Mouse (Mus musculus) embryonic facial prominence, embryonic 14.5 days (tissue): Measurements from ENCODE around the gene Ctrb1. TPM values are rescaled to one million over a fixed set of nuclear protein-coding genes. Genes with fewer than 3 reads are reported as not detected.

Source experiments
- ATAC-seq: fragments of 200-750 bp; cut with Nextera tagmentation; 2 replicates; pipeline ENCODE4 v1.8.0; 2017; ENCODE audit warnings: low read depth, moderate number of reproducible peaks, moderate TSS enrichment
- DNase-seq: peaks from one replicate; pipeline ENCODE4 v3.0.0-alpha.2; 2015; ENCODE audit warnings: low spot score
- H3K27ac ChIP-seq: fragments of 300-500 bp; sonication (generic); replicated peaks from 2 replicates; pipeline ENCODE4 v1.5.1; 2014; ENCODE audit warnings: low read depth, mild to moderate bottlenecking, low read length, moderate library complexity
- H3K27me3 ChIP-seq: fragments of 300-500 bp; sonication (generic); replicated peaks from 2 replicates; pipeline ENCODE4 v1.6.1; 2014; ENCODE audit warnings: low read length; ENCODE audit not compliant: control insufficient read depth, insufficient read depth
- H3K36me3 ChIP-seq: fragments of 300-500 bp; sonication (generic); 2 replicates; pipeline ENCODE4 v1.6.1; 2014; ENCODE audit warnings: low read length, mixed read lengths; ENCODE audit not compliant: control insufficient read depth, insufficient read depth
- H3K4me1 ChIP-seq: fragments of 300-500 bp; sonication (generic); 2 replicates; pipeline ENCODE4 v1.6.1; 2014; ENCODE audit warnings: antibody characterized with exemption, low read length; ENCODE audit not compliant: control insufficient read depth, insufficient read depth
- H3K4me2 ChIP-seq: fragments of 300-500 bp; sonication (generic); 2 replicates; pipeline ENCODE4 v1.6.1; 2014; ENCODE audit warnings: low read depth, mild to moderate bottlenecking, low read length, moderate library complexity, mixed read lengths
- H3K4me3 ChIP-seq: fragments of 300-500 bp; sonication (generic); 2 replicates; pipeline ENCODE4 v1.5.1; 2014; ENCODE audit warnings: low read depth, mild to moderate bottlenecking, low read length
- H3K9ac ChIP-seq: fragments of 300-500 bp; sonication (generic); 2 replicates; pipeline ENCODE4 v1.6.1; 2014; ENCODE audit warnings: low read depth, mild to moderate bottlenecking, low read length, moderate library complexity, mixed read lengths
- H3K9me3 ChIP-seq: fragments of 300-500 bp; sonication (generic); 2 replicates; pipeline ENCODE4 v1.6.1; 2016; ENCODE audit warnings: low read length; ENCODE audit not compliant: control insufficient read depth
- WGBS: fragments of 180-500 bp; shearing (Covaris S2); extraction: QIAGEN DNeasy Blood & Tissue Kit; methylation state at CpG from one replicate; pipeline ENCODE4 v1.1.7; 2014; 5-methylcytosine and 5-hydroxymethylcytosine counted together
- polyA plus RNA-seq: library from polyadenylated mRNA; unstranded; fragments of >200 nt; fragmentation: Nextera tagmentation; extraction: Ambion mirVana; gene quantifications from 2 replicates; pipeline ENCODE4 v1.2.1, GENCODE M21; 2014

Ctrb1 gene
- polyA plus RNA-seq, 1 experiment from 2014 or later = not detected

DNA sequence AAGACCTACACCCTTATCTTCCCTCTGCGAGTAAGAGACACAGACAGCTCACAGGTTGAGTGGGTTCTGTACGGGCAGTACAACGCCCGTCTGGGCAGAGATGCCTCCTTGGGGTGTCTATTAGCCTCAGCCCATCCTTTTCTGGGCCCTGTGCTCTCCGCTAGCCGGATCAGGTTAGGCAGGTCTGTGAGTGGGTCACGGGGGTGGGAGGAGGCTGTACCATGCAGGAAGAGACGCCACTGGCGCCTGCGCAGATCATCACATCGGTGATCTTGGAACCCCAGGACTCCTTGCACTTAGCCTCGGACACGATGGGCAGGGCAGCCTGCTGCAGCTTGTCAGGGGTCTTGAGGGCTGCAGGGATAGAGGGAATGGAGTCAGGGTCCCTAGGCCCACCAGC is 3.9 kb downstream of the Ctrb1 start:
- no peaks in the 10 kb centered on the region for H3K27me3 ChIP-seq
- no peaks in the 10 kb centered on the region for H3K9me3 ChIP-seq
- ATAC-seq = no peak
- 75% methylated on average over 12 of the region's 13 CpGs for WGBS
- no peak overlapping the region for H3K27ac ChIP-seq
- H3K4me1 ChIP-seq = no peaks in the 10 kb centered on the region
- H3K36me3 ChIP-seq = no peaks in the 10 kb centered on the region
- DNase-seq = no peak
- H3K4me2 ChIP-seq = no peak overlapping the region
- no peak overlapping the region for H3K9ac ChIP-seq
- no peak overlapping the region for H3K4me3 ChIP-seq

DNA sequence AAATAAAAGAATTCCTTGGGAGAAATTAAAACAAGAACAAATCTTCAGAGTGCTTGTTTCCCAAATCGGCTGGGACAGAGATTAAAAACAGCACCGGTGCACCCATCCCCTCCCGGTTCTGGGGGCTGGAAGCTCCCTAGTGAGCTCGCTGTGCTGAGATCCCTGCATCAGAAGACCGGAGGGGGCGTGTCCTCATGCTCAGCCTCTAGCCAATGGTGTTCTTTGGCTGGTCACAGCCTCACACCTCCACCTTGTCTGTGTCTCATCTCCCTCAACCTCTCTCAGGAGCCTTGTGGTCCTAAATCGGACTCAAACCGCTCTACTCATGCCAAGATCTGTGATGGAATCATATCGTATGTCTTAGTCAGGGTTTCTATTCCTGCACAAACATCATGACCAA is 8.3 kb downstream of the Ctrb1 start:
- WGBS = 31% methylated on average over 9 of the region's 9 CpGs
- Histone ChIP-seq H3K4me2 (no peak overlapping the region), H3K4me3 (no peak overlapping the region), H3K4me1 (no peaks in the 10 kb centered on the region), H3K27me3 (no peaks in the 10 kb centered on the region), H3K36me3 (no peaks in the 10 kb centered on the region), H3K9me3 (no peaks in the 10 kb centered on the region), H3K27ac (no peak overlapping the region), H3K9ac (no peak overlapping the region)
- ATAC-seq (no peak), DNase-seq (no peak)

DNA sequence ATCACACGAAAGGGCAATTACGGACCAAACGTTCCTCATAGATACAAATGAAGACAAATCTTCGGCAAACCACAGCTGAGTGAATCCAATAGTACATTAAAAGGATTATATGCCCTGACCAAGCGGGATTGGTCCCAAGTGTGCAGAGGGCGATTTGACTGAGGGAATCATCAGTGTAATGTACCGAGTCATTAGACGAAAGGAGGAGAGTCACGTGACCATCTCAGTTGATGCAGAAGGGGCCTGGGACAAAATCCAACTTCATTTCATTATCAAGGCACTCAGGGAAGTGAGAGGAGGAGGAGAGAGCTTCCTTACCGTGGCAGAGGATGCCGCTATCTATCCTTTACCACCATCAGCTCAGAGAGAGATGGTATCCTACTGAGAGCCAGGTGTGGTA is 9.7 kb downstream of the Ctrb1 start:
- Histone ChIP-seq H3K27me3 (no peaks in the 10 kb centered on the region), H3K4me3 (no peak overlapping the region), H3K27ac (no peak overlapping the region), H3K4me2 (no peak overlapping the region), H3K4me1 (no peaks in the 10 kb centered on the region), H3K9ac (no peak overlapping the region), H3K36me3 (no peaks in the 10 kb centered on the region), H3K9me3 (peaks cover 5% of the 10 kb centered on the region; the same call in 1 of the 2 replicates)
- no peak for ATAC-seq
- DNase-seq = no peak
- WGBS = 76% methylated on average over 11 of the region's 11 CpGs

DNA sequence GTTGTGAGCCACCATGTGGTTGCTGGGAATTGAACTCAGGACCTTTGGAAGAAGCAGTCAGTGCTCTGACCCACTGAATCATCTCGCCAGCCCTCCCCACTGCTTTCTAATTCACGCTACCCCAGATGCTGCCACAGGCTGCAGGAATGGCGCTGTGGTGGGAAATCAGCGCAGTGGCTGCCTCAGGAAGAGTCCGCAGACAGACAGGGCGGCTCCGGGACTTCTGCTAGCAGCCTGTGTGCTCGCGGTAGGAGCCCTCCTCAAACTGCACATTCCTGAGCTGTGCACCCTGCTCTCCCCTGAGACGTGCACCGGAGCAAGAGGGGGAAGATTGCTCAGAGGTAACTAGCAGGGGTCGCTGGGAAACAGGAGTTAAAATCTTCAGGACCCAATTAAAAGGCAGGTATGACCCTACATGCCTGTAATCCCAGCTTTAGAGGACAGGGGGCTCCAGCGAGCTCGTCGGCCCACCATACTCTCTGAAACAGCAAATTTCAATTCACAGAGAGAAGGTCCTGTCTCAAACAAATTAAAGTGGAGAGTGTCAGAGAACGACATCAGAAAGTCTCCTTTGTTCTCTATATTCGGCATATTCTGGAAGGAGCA is 10.3 kb downstream of the Ctrb1 start:
- Histone ChIP-seq H3K9ac (no peak overlapping the region), H3K4me2 (no peak overlapping the region), H3K4me1 (no peaks in the 10 kb centered on the region), H3K27me3 (no peaks in the 10 kb centered on the region), H3K4me3 (no peak overlapping the region), H3K27ac (no peak overlapping the region), H3K9me3 (peaks cover 5% of the 10 kb centered on the region; the same call in 1 of the 2 replicates), H3K36me3 (no peaks in the 10 kb centered on the region)
- DNase-seq = no peak
- no peak for ATAC-seq
- 37% methylated on average over 17 of the region's 17 CpGs for WGBS

DNA sequence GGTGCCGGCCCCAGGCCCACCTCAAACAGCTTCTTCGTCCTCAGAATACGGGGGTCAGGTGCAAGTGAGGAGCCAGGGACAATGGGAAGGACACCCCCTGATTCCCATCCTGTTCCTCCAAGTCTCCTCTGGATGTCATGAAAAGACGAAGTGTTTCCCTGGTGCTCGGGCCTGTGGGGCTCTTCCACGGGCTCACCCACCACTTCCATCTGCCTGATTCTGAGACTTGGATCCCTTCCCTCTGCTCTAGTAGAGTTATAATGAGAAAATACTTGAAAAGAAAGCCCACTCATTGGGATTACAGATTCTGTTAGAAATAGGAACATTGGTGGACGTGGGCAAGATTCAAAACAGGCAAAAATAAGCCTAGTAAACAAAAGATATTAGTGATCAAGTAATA is 12.0 kb downstream of the Ctrb1 start:
- ATAC-seq (no peak), DNase-seq (no peak)
- no peak overlapping the region for H3K4me2 ChIP-seq
- no peak overlapping the region for H3K4me3 ChIP-seq
- H3K4me1 ChIP-seq = no peaks in the 10 kb centered on the region
- 87% methylated on average over 7 of the region's 7 CpGs for WGBS
- no peaks in the 10 kb centered on the region for H3K36me3 ChIP-seq
- H3K9me3 ChIP-seq = peaks cover 5% of the 10 kb centered on the region; the same call in 1 of the 2 replicates
- no peaks in the 10 kb centered on the region for H3K27me3 ChIP-seq
- no peak overlapping the region for H3K9ac ChIP-seq
- H3K27ac ChIP-seq = no peak overlapping the region

DNA sequence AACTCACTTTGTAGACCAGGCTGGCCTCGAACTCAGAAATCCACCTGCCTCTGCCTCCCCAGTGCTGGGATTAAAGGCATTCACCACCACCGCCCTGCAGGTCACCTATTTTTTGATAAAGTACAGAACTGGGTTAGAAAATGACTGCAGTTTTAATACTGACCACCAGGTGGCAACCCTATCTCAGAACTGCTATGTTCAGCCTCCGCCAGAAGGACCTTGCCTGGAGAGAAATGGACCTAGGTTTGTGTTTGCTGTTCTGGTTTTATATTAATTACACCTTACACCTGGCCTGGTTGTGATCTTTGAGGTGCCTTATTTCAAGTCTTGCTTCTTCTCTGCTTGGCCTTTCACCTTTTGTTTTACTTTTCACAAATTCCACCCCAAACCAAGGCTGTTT is 12.7 kb downstream of the Ctrb1 start:
- H3K4me2 ChIP-seq = no peak overlapping the region
- DNase-seq = peak; percentile 73
- ATAC-seq = peak; percentile 76
- no peak overlapping the region for H3K9ac ChIP-seq
- no peak overlapping the region for H3K27ac ChIP-seq
- peaks cover 5% of the 10 kb centered on the region; the same call in 1 of the 2 replicates for H3K9me3 ChIP-seq
- H3K4me1 ChIP-seq = no peaks in the 10 kb centered on the region
- WGBS = 17% methylated on average over 3 of the region's 3 CpGs
- H3K36me3 ChIP-seq = no peaks in the 10 kb centered on the region
- H3K4me3 ChIP-seq = no peak overlapping the region
- H3K27me3 ChIP-seq = no peaks in the 10 kb centered on the region

DNA sequence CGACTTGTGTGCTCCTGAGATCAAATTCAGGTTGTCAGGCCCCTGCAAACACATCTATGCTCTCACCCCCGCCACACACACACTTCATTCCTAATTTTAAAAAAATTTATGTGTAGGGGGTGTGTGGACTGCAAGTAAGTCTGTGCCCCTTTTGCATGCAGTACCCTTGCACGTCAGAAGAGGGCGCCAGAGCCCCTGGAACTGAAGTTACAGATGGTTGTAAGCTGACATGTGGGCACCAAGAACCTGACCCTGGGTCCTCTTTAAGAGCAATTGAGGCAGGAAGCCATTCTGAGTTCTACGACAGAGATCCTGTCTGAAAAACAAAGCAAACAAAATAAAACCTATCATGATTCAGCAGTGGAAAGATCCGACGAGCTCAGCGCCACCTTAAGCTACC is 14.6 kb downstream of the Ctrb1 start:
- no peaks in the 10 kb centered on the region for H3K4me1 ChIP-seq
- peaks cover 5% of the 10 kb centered on the region; the same call in 1 of the 2 replicates for H3K9me3 ChIP-seq
- peaks cover 8% of the 10 kb centered on the region for H3K36me3 ChIP-seq
- WGBS = 78% methylated on average over 8 of the region's 8 CpGs
- no peak overlapping the region for H3K4me2 ChIP-seq
- DNase-seq (no peak), ATAC-seq (no peak)
- no peak overlapping the region for H3K4me3 ChIP-seq
- H3K27ac ChIP-seq = no peak overlapping the region
- H3K27me3 ChIP-seq = no peaks in the 10 kb centered on the region
- H3K9ac ChIP-seq = no peak overlapping the region

DNA sequence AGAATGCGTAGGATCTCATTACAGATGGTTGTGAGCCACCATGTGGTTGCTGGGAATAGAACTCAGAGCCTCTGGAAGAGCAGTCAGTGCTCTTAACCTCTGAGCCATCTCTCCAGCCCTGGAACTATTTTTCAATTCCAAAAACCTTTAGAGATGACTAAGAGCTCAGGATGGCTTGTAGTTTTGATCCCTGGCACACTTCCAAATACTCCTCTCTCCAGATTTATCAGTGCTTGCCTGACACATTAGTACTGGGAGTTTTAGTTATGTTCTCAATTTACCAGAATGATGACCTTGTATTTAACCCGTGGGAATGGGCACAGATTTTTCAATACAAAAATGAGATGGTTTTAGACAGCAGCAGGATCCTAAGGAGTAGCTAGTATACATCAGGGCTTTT is 24.1 kb downstream of the Ctrb1 start:
- WGBS = 86% methylated on average over 2 of the region's 2 CpGs

DNA sequence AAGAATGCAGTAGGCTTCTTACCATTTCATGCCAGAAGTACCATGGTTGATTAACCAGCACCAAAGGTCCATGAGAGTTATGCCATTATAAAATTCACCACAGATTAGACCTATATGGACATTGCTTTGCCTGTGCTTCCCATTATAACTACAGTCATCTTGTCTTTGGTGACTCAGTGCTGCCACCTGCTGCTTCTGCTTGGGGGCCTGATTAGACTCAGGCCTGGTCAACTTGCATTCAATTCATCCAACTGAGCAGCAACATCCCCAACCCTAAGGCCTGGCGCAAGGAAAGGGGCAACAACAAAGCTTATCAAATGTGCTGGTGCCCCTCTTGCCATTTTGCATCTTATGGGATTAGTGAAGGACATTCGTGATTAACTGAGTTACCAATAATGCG is 28.3 kb downstream of the Ctrb1 start:
- Histone ChIP-seq H3K9me3 (no peaks in the 10 kb centered on the region), H3K9ac (no peak overlapping the region), H3K4me1 (no peaks in the 10 kb centered on the region), H3K27ac (no peak overlapping the region), H3K27me3 (no peaks in the 10 kb centered on the region), H3K4me2 (no peak overlapping the region), H3K4me3 (no peak overlapping the region), H3K36me3 (peaks cover 29% of the 10 kb centered on the region)
- WGBS = 87% methylated on average over 3 of the region's 3 CpGs
- DNase-seq (peak; percentile 32), ATAC-seq (0 out of 2 replicates have a peak, but pooled peaks have one; percentile 53)

More for the DNA sequence above, 24.1 kb downstream of the Ctrb1 start:
- H3K4me1 ChIP-seq = no peaks in the 10 kb centered on the region
- ATAC-seq = no peak
- no peak overlapping the region for H3K9ac ChIP-seq
- peaks cover 7% of the 10 kb centered on the region; the same call in 1 of the 2 replicates for H3K9me3 ChIP-seq
- peaks cover 48% of the 10 kb centered on the region for H3K36me3 ChIP-seq
- H3K27ac ChIP-seq = no peak overlapping the region
- DNase-seq = no peak
- H3K4me2 ChIP-seq = no peak overlapping the region
- no peak overlapping the region for H3K4me3 ChIP-seq
- H3K27me3 ChIP-seq = no peaks in the 10 kb centered on the region
